29 mouse cellular contexts compared by ENCODE assay signal in the genomic region with DNA sequence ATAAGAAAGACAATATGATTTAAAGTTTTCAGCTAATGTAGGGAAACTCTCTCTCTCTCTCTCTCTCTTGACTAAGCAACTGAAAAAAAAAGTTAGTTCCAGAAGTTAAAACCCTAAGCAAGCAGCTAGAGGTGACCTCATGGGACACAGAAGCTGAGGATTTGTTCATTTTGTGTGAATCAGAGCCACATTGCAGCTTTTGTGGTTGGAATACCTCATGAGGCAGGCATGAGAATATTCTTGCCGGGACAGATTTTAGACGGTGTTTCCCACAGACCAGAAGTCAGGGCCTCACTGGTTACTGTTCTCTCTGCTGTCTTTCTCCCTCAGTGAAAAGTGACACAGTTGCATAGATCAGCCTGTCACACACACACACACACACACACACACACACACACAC.
DNase-seq lines count a peak whose midpoint lies in the region; ATAC-seq and TF ChIP-seq lines count a peak whose summit lies in the region.
"Had no signal": no experiment of that assay in that cellular context is flagged by ENCODE, and none has a peak within 500 bp of the region (broad histone marks: within the 10 kb centered on the region; RNA-seq: fewer than 3 reads in every experiment).

No protein-coding gene starts in this region.

- no peak overlapping the region for H3K4me3 ChIP-seq in embryonic facial prominence, embryonic 14.5 days (ENCODE audit: low read depth, low read length)
- no peak overlapping the region for H3K4me3 ChIP-seq in embryonic facial prominence, embryonic 10.5 days
- no peak overlapping the region for H3K4me3 ChIP-seq in embryonic fibroblast, embryonic 13.5 days (ENCODE audit: insufficient read depth, low read length)
- H3K4me3 ChIP-seq: embryonic facial prominence, embryonic 12.5 days; gastrocnemius, adult 2 months; heart, embryonic 10.5 days; heart, embryonic 13.5 days had no signal

- no peak for ATAC-seq in embryonic facial prominence, embryonic 14.5 days (ENCODE audit: low read depth)
- ATAC-seq: CD4-positive, CD25-positive, alpha-beta regulatory T cell, adult 4 months; forebrain, embryonic 14.5 days; forebrain, postnatal 0 days; hindbrain, postnatal 0 days; inflammation-experienced regulatory T-cells, adult 6 months; intestine, embryonic 16.5 days had no signal

- H3K4me2 ChIP-seq in embryonic facial prominence, embryonic 14.5 days (ENCODE audit: low read depth, low read length), result no peak overlapping the region
- H3K4me2 ChIP-seq: embryonic facial prominence, embryonic 12.5 days; heart, embryonic 13.5 days; hindbrain, embryonic 14.5 days had no signal

- no peaks in the 10 kb centered on the region for H3K9me3 ChIP-seq in embryonic facial prominence, embryonic 14.5 days (ENCODE audit: control insufficient read depth, low read length)
- no peaks in the 10 kb centered on the region for H3K9me3 ChIP-seq in embryonic facial prominence, embryonic 10.5 days
- H3K9me3 ChIP-seq: embryonic facial prominence, embryonic 12.5 days; heart, embryonic 10.5 days; heart, embryonic 13.5 days had no signal

- no peak for TF ChIP-seq CTCF in embryonic fibroblast, embryonic 13.5 days (IDR thresholded peaks at IDR 0.05; ENCODE audit: borderline replicate concordance, insufficient read depth, low read length)

- WGBS in embryonic facial prominence, embryonic 14.5 days, result 41% methylated on average over 2 of the region's 2 CpGs
- 92% methylated on average over 2 of the region's 2 CpGs for WGBS in embryonic facial prominence, embryonic 10.5 days

- TF ChIP-seq POLR2A in embryonic fibroblast, embryonic 13.5 days (IDR thresholded peaks at IDR 0.05; ENCODE audit: low read depth, low read length), result no peak

- no peak for DNase-seq in embryonic facial prominence, embryonic 14.5 days (ENCODE audit: low spot score)
- DNase-seq in embryonic facial prominence, embryonic 10.5 days (ENCODE audit: low spot score), result no peak
- DNase-seq in Muller cell, postnatal 12 days (ENCODE audit: inconsistent ontology term), result peak; percentile 69
- peak; percentile 35 for DNase-seq in skeletal muscle tissue, adult 2 months (ENCODE audit: low read depth, low spot score)
- no peak for DNase-seq in thymus, postnatal 4 days
- DNase-seq in ovary, postnatal 14 days (ENCODE audit: low spot score), result no peak
- DNase-seq in embryo, embryonic 11 days, result no peak
- DNase-seq: adrenal gland, adult 2 months; adrenal gland, postnatal 14 days; cerebellum, adult 11-12 months; cerebellum, adult 8-10 months; cerebellum, postnatal 10 days; cerebellum, postnatal 36 days; forebrain, postnatal 0 days; gastrocnemius, adult 2 months; gastrocnemius, postnatal 14 days; heart, adult 11 months; heart, postnatal 14 days; heart, postnatal 4 days had no signal

- no peaks in the 10 kb centered on the region for H3K27me3 ChIP-seq in embryonic facial prominence, embryonic 14.5 days (replicated peaks; ENCODE audit: control insufficient read depth, insufficient read depth, low read length)
- H3K27me3 ChIP-seq in embryonic facial prominence, embryonic 10.5 days (replicated peaks; ENCODE audit: low read depth, poor library complexity, severe bottlenecking), result no peaks in the 10 kb centered on the region
- H3K27me3 ChIP-seq: embryonic facial prominence, embryonic 12.5 days; heart, embryonic 13.5 days had no signal

- no peaks in the 10 kb centered on the region for H3K36me3 ChIP-seq in embryonic facial prominence, embryonic 14.5 days (ENCODE audit: control insufficient read depth, insufficient read depth, low read length)
- H3K36me3 ChIP-seq in embryonic facial prominence, embryonic 10.5 days (replicated peaks), result no peaks in the 10 kb centered on the region
- H3K36me3 ChIP-seq: embryonic facial prominence, embryonic 12.5 days; heart, embryonic 10.5 days; heart, embryonic 13.5 days had no signal

- H3K9ac ChIP-seq in embryonic facial prominence, embryonic 14.5 days (ENCODE audit: low read depth, low read length), result 0 out of 2 replicates have a peak overlapping the region, but pooled peaks have one; percentile 14
- H3K9ac ChIP-seq: embryonic facial prominence, embryonic 12.5 days; forebrain, postnatal 0 days; heart, embryonic 13.5 days; hindbrain, embryonic 14.5 days had no signal

- H3K27ac ChIP-seq in embryonic facial prominence, embryonic 14.5 days (replicated peaks; ENCODE audit: low read depth, low read length), result no peak overlapping the region
- no peak overlapping the region for H3K27ac ChIP-seq in embryonic facial prominence, embryonic 10.5 days (replicated peaks)
- H3K27ac ChIP-seq in embryonic fibroblast, embryonic 13.5 days (ENCODE audit: insufficient read depth, low read length), result peak overlapping the region; percentile 97
- H3K27ac ChIP-seq: embryonic facial prominence, embryonic 12.5 days; gastrocnemius, adult 2 months; heart, embryonic 10.5 days; heart, embryonic 13.5 days; hindbrain, embryonic 14.5 days; hindbrain, postnatal 0 days had no signal

- H3K4me1 ChIP-seq in embryonic facial prominence, embryonic 14.5 days (ENCODE audit: control insufficient read depth, insufficient read depth, low read length), result peaks cover 6% of the 10 kb centered on the region; the same call in 1 of the 2 replicates
- peaks cover 17% of the 10 kb centered on the region for H3K4me1 ChIP-seq in embryonic facial prominence, embryonic 10.5 days
- peaks cover 9% of the 10 kb centered on the region for H3K4me1 ChIP-seq in embryonic fibroblast, embryonic 13.5 days (ENCODE audit: control insufficient read depth, insufficient read depth, low read length)
- H3K4me1 ChIP-seq: embryonic facial prominence, embryonic 12.5 days; heart, embryonic 10.5 days; heart, embryonic 13.5 days had no signal

Comparison
In these comparisons a context has a peak if more than half of its experiments do, and no peak if none do; other contexts are left out.
1. DNase-seq: peak in Muller cell, postnatal 12 days (single experiment) and skeletal muscle tissue, adult 2 months (single experiment); none in embryonic facial prominence, embryonic 14.5 days (single experiment), embryonic facial prominence, embryonic 10.5 days (single experiment), thymus, postnatal 4 days (single experiment), ovary, postnatal 14 days (single experiment) and embryo, embryonic 11 days (single experiment).